Mouse (Mus musculus): ENCODE data around the gene Bcor.
A peak's percentile ranks its signal among the peaks of the same experiment; 100 is the strongest.

The Bcor gene

DNA sequence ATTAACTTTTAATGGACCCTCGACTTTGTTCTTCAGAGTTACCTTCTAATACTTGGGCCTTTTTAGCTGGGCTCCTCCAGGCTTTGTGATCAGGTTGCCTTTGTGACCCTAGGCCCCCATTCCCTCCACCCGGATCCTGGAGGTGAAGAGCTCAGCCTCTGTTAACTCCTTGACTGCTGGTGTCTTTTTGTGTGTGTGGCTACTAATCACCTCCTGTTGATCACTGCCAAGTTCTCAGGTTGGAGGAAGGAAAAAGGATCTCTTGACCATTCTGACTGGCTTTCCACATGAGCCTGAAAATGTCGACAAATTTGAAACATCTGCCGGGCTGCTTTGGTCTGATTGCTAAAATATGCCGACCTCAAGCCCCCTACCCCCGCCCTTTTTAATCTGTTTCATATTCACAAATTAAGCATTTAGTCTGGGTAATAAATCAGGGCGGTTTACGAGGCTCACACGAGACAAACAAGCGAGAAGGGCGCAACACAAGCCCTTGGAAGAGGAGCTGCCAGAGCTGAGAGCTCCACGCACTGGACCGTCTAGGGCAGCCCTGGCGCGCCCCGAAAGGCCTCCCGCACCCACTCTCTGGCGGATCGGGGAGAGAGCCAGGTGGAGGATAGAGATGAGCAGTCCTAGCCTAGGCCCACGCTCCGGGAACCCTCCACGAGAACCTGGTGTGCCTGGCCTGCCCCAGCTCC, 33.6 kb downstream of the Bcor start:
- DNase-seq (ENCODE audit: low spot score), result no peak

DNA sequence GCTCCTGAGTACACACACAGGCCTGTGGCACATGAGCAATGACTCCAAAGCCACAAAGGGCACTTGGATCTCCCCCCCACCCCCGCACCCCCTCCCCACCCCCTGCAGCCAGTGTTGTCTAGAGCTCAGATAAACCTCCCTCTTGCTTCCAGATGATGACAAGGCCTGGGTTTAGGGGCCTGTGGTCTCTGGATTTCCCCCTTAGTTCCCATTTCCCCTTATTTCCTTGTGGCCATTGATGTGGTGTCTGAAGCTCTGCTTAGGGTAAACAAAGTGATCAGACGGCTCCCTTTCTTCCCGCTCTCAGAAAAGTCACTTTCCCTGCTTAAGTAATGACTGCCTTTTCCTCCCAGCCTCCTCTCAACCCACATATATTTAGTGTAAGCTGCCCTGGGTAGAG, 35.6 kb downstream of the Bcor start:
- DNase-seq (ENCODE audit: low spot score), result no peak

- no peak for DNase-seq (ENCODE audit: low spot score)
Observed at GRCm38 (mm10) chrX:12123687-12124087, 36.5 kb downstream of the Bcor start.

- peak; percentile 41 for DNase-seq (ENCODE audit: low spot score)
Observed at GRCm38 (mm10) chrX:12122594-12123331, 37.4 kb downstream of the Bcor start.

DNA sequence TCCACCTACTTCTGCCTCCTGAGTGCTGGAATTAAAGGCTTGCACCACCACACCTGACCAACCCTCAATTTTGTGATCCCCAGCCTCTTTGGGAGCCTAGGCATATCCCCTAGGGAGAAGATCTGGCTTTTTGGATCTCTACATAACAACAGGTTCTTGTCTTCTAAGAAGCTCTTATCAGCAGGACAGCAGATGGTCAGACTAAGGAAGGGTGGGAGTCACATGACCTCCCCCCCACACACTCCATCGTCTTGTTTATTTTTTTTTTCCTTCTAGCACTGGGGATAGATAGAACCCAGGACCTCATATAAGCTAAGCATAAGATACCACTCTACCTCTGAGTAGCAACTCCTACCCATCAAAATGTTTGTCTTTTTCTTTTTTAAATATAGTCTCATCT, 40.7 kb downstream of the Bcor start:
- no peak for DNase-seq (ENCODE audit: low spot score)

- no peak for DNase-seq (ENCODE audit: low spot score)
Observed at GRCm38 (mm10) chrX:12116128-12116527, 44.0 kb downstream of the Bcor start.

- no peak for DNase-seq (ENCODE audit: low spot score)
Observed at GRCm38 (mm10) chrX:12112166-12112565, 48.0 kb downstream of the Bcor start.

GRCm38 (mm10) chrX:12110518-12110917, 49.6 kb downstream of the Bcor start:
- no peak for DNase-seq (ENCODE audit: low spot score)

- no peak for DNase-seq (ENCODE audit: low spot score)
Observed at GRCm38 (mm10) chrX:12105358-12105757, 54.8 kb downstream of the Bcor start.

DNA sequence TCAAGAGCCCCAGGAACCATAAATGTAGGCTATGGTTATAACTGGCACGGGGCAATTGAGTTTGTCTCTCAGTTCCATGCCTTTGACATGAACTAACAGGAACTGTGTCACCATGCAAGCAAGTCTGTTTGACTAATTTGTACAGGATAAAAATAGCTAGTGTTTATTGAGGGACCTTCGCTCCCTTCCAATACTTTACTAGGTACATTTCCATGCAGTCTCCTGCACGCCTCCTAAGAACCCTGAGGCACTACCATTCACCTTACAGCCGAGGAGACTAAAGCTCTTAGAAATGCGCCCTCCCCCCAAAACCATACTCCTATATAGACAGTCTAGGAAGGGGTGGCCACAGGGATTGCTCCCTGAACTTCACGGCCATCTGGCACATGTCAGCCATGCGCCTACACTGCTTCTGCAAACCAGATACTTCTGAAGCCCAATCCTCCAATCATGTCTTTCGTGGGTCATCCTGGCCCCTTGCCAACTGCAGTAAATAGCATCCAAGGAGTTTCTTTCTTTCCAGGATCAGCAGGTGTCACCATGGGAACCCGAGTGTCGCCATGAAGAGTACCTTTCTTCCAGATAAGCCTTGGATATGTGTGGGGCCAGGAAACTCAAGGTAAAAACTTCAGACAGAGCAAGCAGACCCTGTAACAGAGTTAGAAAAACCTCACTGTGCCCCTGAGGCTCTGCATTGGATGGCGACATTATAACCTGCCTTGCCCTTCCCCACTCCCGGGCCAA, 63.2 kb downstream of the Bcor start:
- no peak for DNase-seq (ENCODE audit: low spot score)

DNA sequence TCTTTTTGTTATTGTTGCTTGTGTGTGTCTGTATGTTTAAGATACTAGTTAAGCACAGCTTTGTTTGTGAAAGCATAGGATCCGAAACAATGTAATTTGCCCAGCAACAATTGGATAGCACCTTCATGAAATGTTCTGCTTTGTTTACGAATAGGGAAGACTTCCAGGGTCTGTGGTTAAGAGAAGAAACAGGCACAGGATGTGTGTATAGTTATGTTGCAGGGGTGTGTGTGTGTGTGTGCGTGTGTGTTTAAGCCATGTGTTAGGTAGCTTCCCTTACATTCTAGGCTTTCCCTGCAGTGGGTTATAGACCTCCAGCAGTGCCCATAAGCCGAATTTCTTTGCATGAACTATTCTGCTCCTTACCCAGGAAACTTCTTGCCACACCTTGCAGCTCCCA, 66.8 kb downstream of the Bcor start:
- no peak for DNase-seq (ENCODE audit: low spot score)

- peak; percentile 57 for DNase-seq (ENCODE audit: low spot score)
Observed at GRCm38 (mm10) chrX:12091431-12092061, 68.6 kb downstream of the Bcor start.

- peak; percentile 79 for DNase-seq (ENCODE audit: low spot score)
Observed at GRCm38 (mm10) chrX:12090871-12091404, 69.2 kb downstream of the Bcor start.

GRCm38 (mm10) chrX:12090151-12090870, 69.8 kb downstream of the Bcor start:
- DNase-seq (ENCODE audit: low spot score), result peak; percentile 35

DNA sequence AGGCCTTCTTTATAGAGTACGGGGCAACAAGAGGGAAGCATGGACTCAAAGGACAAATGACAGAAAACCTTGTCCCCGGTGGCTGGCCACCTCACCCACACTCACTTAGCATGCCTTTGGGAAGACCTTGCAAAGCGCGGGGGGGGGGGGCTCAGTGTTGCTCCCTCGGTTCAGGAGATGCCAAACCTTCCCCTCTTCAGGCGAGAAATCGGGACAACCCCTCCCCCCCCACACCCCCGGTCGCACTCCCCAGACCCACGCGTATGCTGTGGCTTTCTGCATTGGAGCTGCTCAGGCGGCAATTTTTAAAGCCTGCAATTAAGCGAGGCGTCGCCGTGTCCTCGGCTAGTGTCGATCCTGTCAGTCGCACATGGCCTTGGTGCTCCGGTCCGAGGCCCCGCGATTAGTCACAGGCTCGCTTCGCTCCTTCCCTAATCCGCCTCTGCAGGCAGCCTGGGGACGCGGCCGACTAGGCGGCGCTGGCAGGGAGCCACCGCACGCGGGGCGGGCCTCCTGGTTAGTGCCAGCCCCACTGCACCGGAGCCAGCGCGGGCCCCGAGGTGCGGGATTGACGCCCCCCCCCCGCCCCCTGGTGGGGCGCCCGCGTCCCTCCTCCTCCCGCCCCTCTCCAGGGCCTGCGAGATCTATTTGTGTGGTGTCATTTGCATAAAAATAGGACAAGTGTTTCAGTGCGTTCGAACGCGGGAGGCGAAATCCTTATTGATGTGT, 70.6 kb downstream of the Bcor start:
- peak; percentile 64 for DNase-seq (ENCODE audit: low spot score)

GRCm38 (mm10) chrX:12089027-12089340, 71.2 kb downstream of the Bcor start:
- DNase-seq (ENCODE audit: low spot score), result no peak

DNA sequence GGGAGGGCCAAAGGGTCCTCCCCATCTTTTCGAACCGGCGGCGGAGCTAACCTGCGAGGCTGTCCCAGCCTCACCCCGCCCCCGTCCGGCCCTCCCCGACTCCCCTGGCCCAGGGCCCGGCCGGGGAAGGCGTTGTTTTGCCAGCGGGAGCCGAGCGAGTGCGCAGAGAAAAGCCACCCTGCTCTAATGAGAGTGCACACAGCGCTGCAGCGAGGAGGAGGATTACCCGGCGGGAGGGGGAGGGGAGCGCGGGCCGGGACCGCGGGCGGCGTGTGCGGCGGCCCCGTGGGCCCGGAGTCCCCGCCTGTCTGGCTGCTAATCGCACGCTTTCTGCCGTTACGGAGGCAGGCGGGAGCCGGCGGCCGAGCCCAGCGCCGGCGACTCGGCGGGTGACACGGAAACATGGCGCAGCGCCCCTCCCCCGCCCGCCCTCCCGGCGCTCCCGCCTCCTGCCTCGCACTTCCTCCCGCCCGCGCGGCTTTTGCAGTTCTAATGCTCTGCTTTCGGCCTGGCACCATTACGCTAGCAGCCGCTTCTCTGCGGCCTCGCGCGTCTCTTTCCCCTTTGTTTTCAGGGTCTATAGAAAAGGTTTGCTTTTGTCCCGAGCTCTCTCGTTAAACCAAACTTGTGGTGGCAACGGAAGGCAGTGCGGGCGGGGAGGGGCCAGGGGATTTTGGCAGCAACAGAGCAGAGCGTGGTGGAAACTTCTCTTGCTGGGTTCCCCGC, 71.7 kb downstream of the Bcor start:
- peak; percentile 77 for DNase-seq (ENCODE audit: low spot score)

- DNase-seq (ENCODE audit: low spot score), result peak; percentile 44
Observed at GRCm38 (mm10) chrX:12087511-12088300, 72.4 kb downstream of the Bcor start.

Data from ovary, postnatal 36 days (tissue).